Mouse (Mus musculus) spleen, adult 2 months (tissue): ENCODE results near the gene Ddost.

ENCODE experiments used
- CTCF ChIP-seq: fragments of 200-500 bp; IDR thresholded peaks from 2 replicates; pipeline ENCODE4 v1.5.1; 2011; ENCODE audit warnings: mild to moderate bottlenecking, inconsistent platforms; ENCODE audit not compliant: insufficient read depth, insufficient read length, insufficient replicate concordance; ENCODE audit errors: extremely low read depth
- POLR2A ChIP-seq: fragments of 200-500 bp; IDR thresholded peaks from 2 replicates; pipeline ENCODE4 v1.6.1; 2011; ENCODE audit warnings: low read depth, low read length, inconsistent platforms

DNA sequence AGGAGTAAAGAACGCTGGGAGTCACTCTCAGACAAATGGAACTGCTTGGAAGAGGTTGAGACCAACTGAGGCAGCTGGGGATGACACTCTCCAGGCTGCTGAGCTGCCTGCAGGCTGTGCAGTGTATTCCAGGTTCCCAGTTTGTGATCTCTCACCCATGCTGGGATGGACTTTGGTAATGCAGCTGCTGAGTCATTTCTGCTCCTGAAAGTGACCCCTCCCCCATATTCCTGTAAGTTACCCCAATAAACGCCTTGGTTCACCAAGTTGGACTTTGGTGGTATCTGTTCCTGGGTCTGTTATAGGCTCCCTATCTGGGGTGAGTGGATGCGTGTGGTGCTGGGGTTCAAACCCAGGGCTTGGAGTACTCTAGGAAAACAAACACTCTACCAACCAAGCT, 53.6 kb downstream of the Ddost start:
- TF ChIP-seq POLR2A (no peak), CTCF (no peak)
